Mouse (Mus musculus) NIH3T3 (cell line): ENCODE measurements at regions not wholly inside any gene's neighbourhood (a gene's known extent, or its start where the extent isn't known, plus 50 kb on each side); places are given as distances from the start of the nearest gene placed in this dataset.

Experiments used
- DNase-seq: peaks from one replicate; pipeline ENCODE4 v3.0.0-alpha.2; 2012; ENCODE audit warnings: low read depth

GRCm38 (mm10) chr1:28144824-28145223, 635.2 kb downstream of the Gm597 start:
- no peak for DNase-seq

GRCm38 (mm10) chr1:28102021-28102526, 678.0 kb downstream of the Gm597 start:
- DNase-seq = no peak

- no peak for DNase-seq
These were observed 695.6 kb downstream of the Gm597 start for GRCm38 (mm10) chr1:28084456-28084855.

- DNase-seq = peak; percentile 4
These were observed 726.1 kb downstream of the Gm597 start for GRCm38 (mm10) chr1:28053980-28054379.

- DNase-seq = no peak
These were observed 732.1 kb downstream of the Gm597 start for GRCm38 (mm10) chr1:28047964-28048363.

- no peak for DNase-seq
These were observed 732.7 kb downstream of the Gm597 start for GRCm38 (mm10) chr1:28047379-28047778.

- no peak for DNase-seq
These were observed 734.4 kb downstream of the Gm597 start for GRCm38 (mm10) chr1:28045695-28046094.

- no peak for DNase-seq
These were observed 754.3 kb downstream of the Gm597 start for GRCm38 (mm10) chr1:28025720-28026119.

GRCm38 (mm10) chr1:27998434-27998833, 781.6 kb downstream of the Gm597 start:
- DNase-seq = no peak

- DNase-seq = no peak
These were observed 816.7 kb downstream of the Gm597 start for GRCm38 (mm10) chr1:27963369-27963768.
